Mouse (Mus musculus) embryonic facial prominence, embryonic 11.5 days (tissue): Measurements from ENCODE around the gene Shkbp1. TPM values are rescaled to one million over a fixed set of nuclear protein-coding genes. Genes with fewer than 3 reads are reported as not detected.

ENCODE experiments used
- ATAC-seq: fragments of 200-750 bp; cut with Nextera tagmentation; replicated peaks from 2 replicates; pipeline ENCODE4 v1.8.0; 2017; ENCODE audit warnings: low read depth; ENCODE audit not compliant: insufficient number of reproducible peaks, low FRiP score, low TSS enrichment
- DNase-seq: peaks from one replicate; pipeline ENCODE4 v3.0.0-alpha.2; 2015; ENCODE audit warnings: low spot score
- H3K27ac ChIP-seq: fragments of 300-500 bp; sonication (generic); replicated peaks from 2 replicates; pipeline ENCODE4 v1.5.1; 2014; ENCODE audit warnings: mild to moderate bottlenecking, low read depth, low read length, control low read depth
- H3K27me3 ChIP-seq: fragments of 300-500 bp; sonication (generic); 2 replicates; pipeline ENCODE4 v1.6.1; 2014; ENCODE audit warnings: mild to moderate bottlenecking, low read length, moderate library complexity, mixed read lengths; ENCODE audit not compliant: control insufficient read depth, insufficient read depth
- H3K36me3 ChIP-seq: fragments of 300-500 bp; sonication (generic); replicated peaks from 2 replicates; pipeline ENCODE4 v1.6.1; 2014; ENCODE audit warnings: low read depth, mild to moderate bottlenecking, low read length, moderate library complexity, mixed read lengths; ENCODE audit not compliant: control insufficient read depth, insufficient read depth
- H3K4me1 ChIP-seq: fragments of 300-500 bp; sonication (generic); 2 replicates; pipeline ENCODE4 v1.6.1; 2014; ENCODE audit warnings: low read length, mixed read lengths; ENCODE audit not compliant: control insufficient read depth, insufficient read depth
- H3K4me2 ChIP-seq: fragments of 300-500 bp; sonication (generic); 2 replicates; pipeline ENCODE4 v1.6.1; 2014; ENCODE audit warnings: low read depth, mild to moderate bottlenecking, control low read depth, low read length, moderate library complexity
- H3K4me3 ChIP-seq: fragments of 300-500 bp; sonication (generic); 2 replicates; pipeline ENCODE4 v1.5.1; 2014; ENCODE audit warnings: low read depth, low read length, control low read depth
- H3K9ac ChIP-seq: fragments of 300-500 bp; sonication (generic); replicated peaks from 2 replicates; pipeline ENCODE4 v1.6.1; 2014; ENCODE audit warnings: mild to moderate bottlenecking, control low read depth, low read length
- H3K9me3 ChIP-seq: fragments of 300-500 bp; sonication (generic); replicated peaks from 2 replicates; pipeline ENCODE4 v1.6.1; 2016; ENCODE audit warnings: mild to moderate bottlenecking, low read length, inconsistent platforms, mixed read lengths; ENCODE audit not compliant: control insufficient read depth
- WGBS: fragments of 180-500 bp; shearing (Covaris S2); extraction: QIAGEN DNeasy Blood & Tissue Kit; methylation state at CpG from one replicate; pipeline ENCODE4 v1.1.7; 2014; 5-methylcytosine and 5-hydroxymethylcytosine counted together
- polyA plus RNA-seq: library from polyadenylated mRNA; unstranded; fragments of >200 nt; fragmentation: Nextera tagmentation; extraction: Ambion mirVana; gene quantifications from 2 replicates; pipeline ENCODE4 v1.2.1, GENCODE M21; 2014

Shkbp1 gene
- polyA plus RNA-seq, 1 experiment from 2014 or later = 50.2 TPM

DNA sequence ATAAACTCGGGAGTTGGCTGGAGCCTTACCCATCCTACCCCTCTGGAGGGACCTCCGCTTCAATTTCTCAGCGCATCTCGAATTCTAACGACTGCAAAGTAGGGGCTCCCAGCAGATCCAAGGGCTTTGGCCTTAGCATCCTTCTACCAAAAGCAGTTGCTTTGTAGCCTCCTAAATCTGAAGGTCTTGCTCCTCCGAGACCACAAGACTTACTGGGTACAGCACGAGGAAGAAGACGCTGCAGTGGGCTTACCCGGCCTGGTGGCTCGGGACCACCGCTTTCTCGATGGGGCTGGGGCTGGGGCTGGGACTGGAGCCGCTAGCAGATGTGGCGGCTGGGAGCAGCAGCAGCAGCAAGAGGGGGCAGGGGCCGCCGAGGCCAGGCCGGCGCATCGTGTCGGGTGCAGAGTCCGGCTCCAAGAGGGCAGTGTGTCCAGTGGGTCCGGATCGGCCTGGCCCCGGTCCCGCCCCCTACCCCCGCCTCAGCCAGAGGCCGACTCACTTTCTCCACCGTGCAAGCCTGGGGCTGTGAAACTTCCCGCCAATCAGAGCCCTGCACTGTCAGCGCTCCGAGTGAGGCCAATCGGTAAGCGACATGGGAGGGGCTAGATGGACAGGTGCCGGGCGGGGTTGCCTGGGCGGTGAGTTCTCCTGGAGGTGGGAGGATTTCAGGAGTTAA is 18.5 kb downstream of the Shkbp1 start, which contains the start of gene Ltbp4:
Gene Ltbp4, minus strand, starts transcription at position 518 of the 679 bp plus-strand sequence.
- Histone ChIP-seq H3K9ac (peak within 1 kb of the TSS; percentile 48), H3K27me3 (peaks cover 36% of the 10 kb centered on the region), H3K27ac (no peak within 1 kb of the TSS), H3K4me2 (peak within 1 kb of the TSS; percentile 90), H3K9me3 (no peaks in the 10 kb centered on the region), H3K36me3 (no peaks in the 10 kb centered on the region), H3K4me3 (peak within 1 kb of the TSS; percentile 43), H3K4me1 (no peaks in the 10 kb centered on the region; the same call in 1 of the 2 replicates)
- ATAC-seq (peak; percentile 44; the same call in 1 of the 2 replicates), DNase-seq (peak; percentile 84)
- under 1% methylated on average over 36 of the region's 36 CpGs for WGBS

- Histone ChIP-seq H3K4me1 (peaks cover under 1% of the 10 kb centered on the region), H3K36me3 (no peaks in the 10 kb centered on the region), H3K9me3 (no peaks in the 10 kb centered on the region), H3K4me2 (peak overlapping the region; percentile 90), H3K9ac (peak overlapping the region; percentile 48), H3K27me3 (peaks cover 45% of the 10 kb centered on the region), H3K27ac (0 out of 2 replicates have a peak overlapping the region, but pooled peaks have one; percentile 25), H3K4me3 (peak overlapping the region; percentile 43)
- ATAC-seq (peak; percentile 84), DNase-seq (peak; percentile 96)
- under 1% methylated on average over 47 of the region's 47 CpGs for WGBS
Observed at GRCm38 (mm10) chr7:27335928-27336823, 19.6 kb downstream of the Shkbp1 start.

DNA sequence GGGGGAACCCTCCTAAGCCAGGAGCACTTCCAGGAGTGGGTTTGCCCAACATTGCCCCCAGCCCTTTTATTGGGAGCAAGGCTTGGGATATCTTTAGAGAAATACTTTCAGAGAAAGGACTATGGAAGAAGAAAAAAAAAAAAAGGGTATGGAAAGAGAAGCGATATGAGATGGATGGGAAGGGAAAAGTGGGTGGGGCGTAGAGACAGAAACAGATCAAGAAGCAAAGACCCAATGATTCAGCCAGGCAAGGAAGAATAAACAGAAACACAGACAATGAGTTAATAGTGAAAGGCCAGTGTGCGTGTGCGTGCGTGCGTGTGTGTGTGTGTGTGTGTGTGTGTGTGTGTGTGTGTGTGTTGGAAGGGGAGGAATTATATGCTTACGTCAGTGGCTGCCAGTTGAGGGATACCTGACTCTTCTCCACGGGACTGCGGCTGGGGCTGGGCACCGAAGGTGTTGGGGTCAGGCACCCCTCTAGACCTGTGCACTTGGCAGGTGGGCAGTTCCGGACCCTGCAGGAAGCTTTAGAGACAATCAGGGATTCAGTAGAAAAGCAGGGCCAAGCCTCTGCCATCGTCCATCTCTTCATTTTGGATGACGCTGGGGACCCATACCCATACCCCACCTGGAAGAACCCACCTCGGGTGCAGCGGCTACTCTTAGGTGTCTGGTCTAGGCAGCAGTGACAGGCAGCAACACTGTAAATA is 20.7 kb downstream of the Shkbp1 start:
- H3K4me2 ChIP-seq = no peak overlapping the region
- H3K9ac ChIP-seq = no peak overlapping the region
- ATAC-seq = no peak
- peaks cover 3% of the 10 kb centered on the region for H3K4me1 ChIP-seq
- no peak overlapping the region for H3K27ac ChIP-seq
- no peaks in the 10 kb centered on the region for H3K36me3 ChIP-seq
- no peaks in the 10 kb centered on the region for H3K9me3 ChIP-seq
- H3K4me3 ChIP-seq = no peak overlapping the region
- WGBS = 63% methylated on average over 15 of the region's 15 CpGs
- DNase-seq = no peak
- H3K27me3 ChIP-seq = peaks cover 55% of the 10 kb centered on the region

- H3K9ac ChIP-seq = no peak overlapping the region
- H3K36me3 ChIP-seq = no peaks in the 10 kb centered on the region
- H3K4me3 ChIP-seq = no peak overlapping the region
- ATAC-seq (no peak), DNase-seq (no peak)
- under 1% methylated on average over 32 of the region's 32 CpGs for WGBS
- H3K9me3 ChIP-seq = no peaks in the 10 kb centered on the region
- peaks cover 3% of the 10 kb centered on the region for H3K4me1 ChIP-seq
- H3K4me2 ChIP-seq = peak overlapping the region; percentile 8; the same call in 1 of the 2 replicates
- H3K27me3 ChIP-seq = peaks cover 62% of the 10 kb centered on the region
- no peak overlapping the region for H3K27ac ChIP-seq
Observed at GRCm38 (mm10) chr7:27334405-27334911, 21.4 kb downstream of the Shkbp1 start.

DNA sequence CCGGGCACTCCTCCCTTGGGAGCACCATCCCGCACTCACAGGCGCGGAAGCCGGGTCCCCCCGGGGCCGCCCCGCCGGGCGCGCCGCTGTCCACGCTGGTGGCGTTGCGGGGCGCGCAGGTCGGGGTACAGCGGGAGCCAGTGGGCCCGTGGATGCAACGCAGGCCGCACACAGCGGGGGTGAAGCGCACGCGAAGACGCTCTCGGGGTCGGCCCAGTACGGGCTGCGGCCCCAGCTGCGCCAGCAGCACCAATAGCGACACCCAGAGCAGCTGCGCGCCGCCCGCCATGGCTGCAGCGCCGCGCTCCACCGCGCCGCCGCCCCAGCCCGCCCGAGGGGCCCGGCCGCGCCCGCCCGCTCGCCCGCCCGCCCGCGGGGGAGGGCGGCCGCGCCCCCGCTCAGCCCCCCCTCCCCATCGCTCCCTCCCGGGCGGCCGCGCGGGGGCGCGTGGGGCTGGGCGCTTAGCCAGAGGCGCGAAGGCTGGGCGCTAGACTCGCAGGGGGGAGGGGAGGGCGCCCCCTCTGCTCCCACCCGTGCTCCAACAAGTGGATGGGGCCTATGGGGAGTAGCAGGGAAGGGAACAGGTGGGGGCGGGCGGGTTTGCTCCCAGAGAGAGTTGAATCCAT is 22.4 kb downstream of the Shkbp1 start:
- ATAC-seq (no peak), DNase-seq (peak; percentile 46)
- Histone ChIP-seq H3K27me3 (peaks cover 68% of the 10 kb centered on the region), H3K4me3 (peak overlapping the region; percentile 34), H3K4me1 (peaks cover 3% of the 10 kb centered on the region), H3K9me3 (no peaks in the 10 kb centered on the region), H3K27ac (no peak overlapping the region), H3K36me3 (no peaks in the 10 kb centered on the region), H3K4me2 (peak overlapping the region; percentile 64), H3K9ac (peak overlapping the region; percentile 59)
- WGBS = under 1% methylated on average over 50 of the region's 77 CpGs

GRCm38 (mm10) chr7:27332353-27333199 is 23.2 kb downstream of the Shkbp1 start:
- peaks cover 3% of the 10 kb centered on the region for H3K4me1 ChIP-seq

More at GRCm38 (mm10) chr7:27332353-27333199, 23.2 kb downstream of the Shkbp1 start:
- DNase-seq = peak; percentile 87
- WGBS = under 1% methylated on average over 37 of the region's 39 CpGs
- Histone ChIP-seq H3K4me3 (peak overlapping the region; percentile 34; the same call in 1 of the 2 replicates), H3K9me3 (no peaks in the 10 kb centered on the region), H3K36me3 (no peaks in the 10 kb centered on the region), H3K27me3 (peaks cover 67% of the 10 kb centered on the region), H3K4me2 (peak overlapping the region; percentile 64), H3K9ac (peak overlapping the region; percentile 59), H3K27ac (no peak overlapping the region)
- no peak for ATAC-seq
